In genomic region chr2:178507379-178508014, GRCm38 (mm10) we compare ENCODE assay signal across 8 mouse cellular contexts.
A peak's percentile ranks its signal among the peaks of the same experiment; 100 is the strongest.
DNase-seq lines count a peak whose midpoint lies in the region; ATAC-seq and TF ChIP-seq lines count a peak whose summit lies in the region.

No protein-coding gene starts in this region.

- TF ChIP-seq CTCF in E14TG2a.4 (conservative IDR thresholded peaks at IDR 0.05; ENCODE audit: low read length) = peak; percentile 89

- peak; percentile 60; the same call in 1 of the 2 replicates for ATAC-seq in embryonic facial prominence, embryonic 14.5 days (ENCODE audit: low read depth)
- ATAC-seq in hindbrain, embryonic 13.5 days (ENCODE audit: low FRiP score) = peak; percentile 57

- H3K27ac ChIP-seq in embryonic facial prominence, embryonic 14.5 days (replicated peaks; ENCODE audit: low read depth, low read length) = no peak overlapping the region
- H3K27ac ChIP-seq in hindbrain, embryonic 13.5 days = no peak overlapping the region

- no peaks in the 10 kb centered on the region for H3K27me3 ChIP-seq in E14TG2a.4 (ENCODE audit: insufficient read depth, low read length)
- H3K27me3 ChIP-seq in embryonic facial prominence, embryonic 14.5 days (replicated peaks; ENCODE audit: control insufficient read depth, insufficient read depth, low read length) = peaks cover 11% of the 10 kb centered on the region; the same call in 1 of the 2 replicates
- 0 out of 2 replicates have a peak, but pooled peaks cover 7% of the 10 kb centered on the region for H3K27me3 ChIP-seq in hindbrain, embryonic 13.5 days

- H3K4me1 ChIP-seq in E14TG2a.4 (replicated peaks; ENCODE audit: low read depth, low read length) = no peaks in the 10 kb centered on the region; the same call in 1 of the 2 replicates
- H3K4me1 ChIP-seq in embryonic facial prominence, embryonic 14.5 days (ENCODE audit: control insufficient read depth, insufficient read depth, low read length) = no peaks in the 10 kb centered on the region
- H3K4me1 ChIP-seq in hindbrain, embryonic 13.5 days (replicated peaks) = 0 out of 2 replicates have a peak, but pooled peaks cover 3% of the 10 kb centered on the region

- WGBS in embryonic facial prominence, embryonic 14.5 days = 37% methylated on average over 6 of the region's 6 CpGs
- WGBS in hindbrain, embryonic 13.5 days = 47% methylated on average over 6 of the region's 6 CpGs

- H3K4me3 ChIP-seq in E14TG2a.4 (replicated peaks; ENCODE audit: low read length) = no peak overlapping the region
- H3K4me3 ChIP-seq in embryonic facial prominence, embryonic 14.5 days (ENCODE audit: low read depth, low read length) = no peak overlapping the region
- no peak overlapping the region for H3K4me3 ChIP-seq in hindbrain, embryonic 13.5 days

- no peak overlapping the region for H3K9ac ChIP-seq in embryonic facial prominence, embryonic 14.5 days (ENCODE audit: low read depth, low read length)
- H3K9ac ChIP-seq in hindbrain, embryonic 13.5 days = no peak overlapping the region

- H3K36me3 ChIP-seq in E14TG2a.4 (ENCODE audit: insufficient read depth, low read length) = no peaks in the 10 kb centered on the region
- no peaks in the 10 kb centered on the region for H3K36me3 ChIP-seq in embryonic facial prominence, embryonic 14.5 days (ENCODE audit: control insufficient read depth, insufficient read depth, low read length)
- H3K36me3 ChIP-seq in hindbrain, embryonic 13.5 days = no peaks in the 10 kb centered on the region

- no peak overlapping the region for H3K4me2 ChIP-seq in embryonic facial prominence, embryonic 14.5 days (ENCODE audit: low read depth, low read length)
- no peak overlapping the region for H3K4me2 ChIP-seq in hindbrain, embryonic 13.5 days

- no peaks in the 10 kb centered on the region for H3K9me3 ChIP-seq in E14TG2a.4 (ENCODE audit: low read length)
- H3K9me3 ChIP-seq in embryonic facial prominence, embryonic 14.5 days (ENCODE audit: control insufficient read depth, low read length) = no peaks in the 10 kb centered on the region
- H3K9me3 ChIP-seq in hindbrain, embryonic 13.5 days = no peaks in the 10 kb centered on the region

- peak; percentile 68 to 72 for DNase-seq in adrenal gland, postnatal 36 days
- peak; percentile 68 for DNase-seq in embryonic facial prominence, embryonic 14.5 days (ENCODE audit: low spot score)
- DNase-seq in layer of hippocampus, adult 9-10 months (ENCODE audit: low spot score) = peak; percentile 56
- DNase-seq in lung, postnatal 14 days = peak; percentile 82
- peak; percentile 75 for DNase-seq in retina, postnatal 1 day
- DNase-seq in urinary bladder, adult 2 months (ENCODE audit: low spot score) = peak; percentile 34
